Mouse (Mus musculus): ENCODE results near the gene Serpinb6b. TPM values are rescaled to one million over a fixed set of nuclear protein-coding genes. Genes with fewer than 3 reads are reported as not detected.

Serpinb6b gene
- total RNA-seq, 4 experiments from 2014 or later = 1.6 to 2.7 (median 2.3) TPM

GRCm38 (mm10) chr13:32974268-32974667, 9.3 kb downstream of the Serpinb6b start:
- DNase-seq (ENCODE audit: low spot score in 2 of 2) = no peak

- DNase-seq (ENCODE audit: low spot score in 2 of 2) = no peak
Observed at GRCm38 (mm10) chr13:32974889-32975460, 10.0 kb downstream of the Serpinb6b start.

GRCm38 (mm10) chr13:32975710-32976109, 10.7 kb downstream of the Serpinb6b start:
- no peak for DNase-seq (ENCODE audit: low spot score in 2 of 2)

- no peak for DNase-seq (ENCODE audit: low spot score in 2 of 2)
Observed at GRCm38 (mm10) chr13:32982556-32983042, 17.6 kb downstream of the Serpinb6b start.

- no peak for DNase-seq (ENCODE audit: low spot score in 2 of 2)
Observed at GRCm38 (mm10) chr13:32986256-32986655, 21.2 kb downstream of the Serpinb6b start.

GRCm38 (mm10) chr13:32993152-32993893, 28.3 kb downstream of the Serpinb6b start:
- no peak for DNase-seq (ENCODE audit: low spot score in 2 of 2)

- DNase-seq (ENCODE audit: low spot score in 2 of 2) = no peak
Observed at GRCm38 (mm10) chr13:32993894-32994242, 28.9 kb downstream of the Serpinb6b start.

GRCm38 (mm10) chr13:32995051-32995450, 30.0 kb downstream of the Serpinb6b start:
- DNase-seq (ENCODE audit: low spot score in 2 of 2) = no peak

GRCm38 (mm10) chr13:33001341-33001740, 36.3 kb downstream of the Serpinb6b start:
- no peak for DNase-seq (ENCODE audit: low spot score in 2 of 2)

GRCm38 (mm10) chr13:33002950-33003349, 37.9 kb downstream of the Serpinb6b start, which contains the start of gene Serpinb9:
Gene Serpinb9, plus strand, starts transcription at chr13:33003250.
- DNase-seq (ENCODE audit: low spot score in 2 of 2) = no peak

- no peak for DNase-seq (ENCODE audit: low spot score in 2 of 2)
Observed at GRCm38 (mm10) chr13:33003523-33004413, 38.8 kb downstream of the Serpinb6b start.

GRCm38 (mm10) chr13:33004414-33005105, 39.6 kb downstream of the Serpinb6b start:
- DNase-seq (ENCODE audit: low spot score in 2 of 2) = peak; percentile 79 to 86

GRCm38 (mm10) chr13:33005501-33006075, 40.6 kb downstream of the Serpinb6b start:
- no peak for DNase-seq (ENCODE audit: low spot score in 2 of 2)

GRCm38 (mm10) chr13:33006555-33006954, 41.5 kb downstream of the Serpinb6b start:
- DNase-seq (ENCODE audit: low spot score in 2 of 2) = no peak

- DNase-seq (ENCODE audit: low spot score in 2 of 2) = no peak
Observed at GRCm38 (mm10) chr13:33012395-33012794, 47.4 kb downstream of the Serpinb6b start.

- no peak for DNase-seq (ENCODE audit: low spot score in 2 of 2)
Observed at GRCm38 (mm10) chr13:33013271-33013670, 48.3 kb downstream of the Serpinb6b start.

- no peak for DNase-seq (ENCODE audit: low spot score in 2 of 2)
Observed at GRCm38 (mm10) chr13:33022371-33022770, 57.4 kb downstream of the Serpinb6b start.

GRCm38 (mm10) chr13:33026427-33027057, 61.5 kb downstream of the Serpinb6b start:
- DNase-seq (ENCODE audit: low spot score in 2 of 2) = no peak

- no peak for DNase-seq (ENCODE audit: low spot score in 2 of 2)
Observed at GRCm38 (mm10) chr13:33027244-33027643, 62.2 kb downstream of the Serpinb6b start, which contains the start of gene Serpinb9b. Gene Serpinb9b, plus strand, starts transcription at chr13:33027416.

GRCm38 (mm10) chr13:33028146-33028545, 63.1 kb downstream of the Serpinb6b start:
- DNase-seq (ENCODE audit: low spot score in 2 of 2) = no peak
